Mouse (Mus musculus) brain, embryonic 14.5 days (tissue): ENCODE measurements around the gene Serpind1. TPM values are rescaled to one million over a fixed set of nuclear protein-coding genes. Genes with fewer than 3 reads are reported as not detected.

ENCODE experiments used
- DNase-seq: peaks from one replicate; pipeline ENCODE4 v3.0.0-alpha.2; 2011; ENCODE audit warnings: low read depth
- CTCF ChIP-seq: fragments of 200-500 bp; IDR thresholded peaks from 2 replicates; pipeline ENCODE4 v1.5.1; 2012; ENCODE audit warnings: inconsistent platforms, mild to moderate bottlenecking, moderate library complexity, borderline replicate concordance; ENCODE audit not compliant: insufficient read depth, insufficient read length; ENCODE audit errors: extremely low read depth
- POLR2A ChIP-seq: fragments of 200-500 bp; IDR thresholded peaks from 2 replicates; pipeline ENCODE4 v1.6.1; 2012; ENCODE audit warnings: mild to moderate bottlenecking, inconsistent platforms, borderline replicate concordance; ENCODE audit not compliant: poor library complexity, insufficient read depth, insufficient read length, severe bottlenecking; ENCODE audit errors: extremely low read depth
- polyA plus RNA-seq: library from polyadenylated mRNA; depleted of rRNA; stranded (reverse); fragments of >200 nt; gene quantifications from 2 replicates; pipeline ENCODE4 v1.2.3, GENCODE M21; 2012; rRNA removed

Gene Serpind1
- polyA plus RNA-seq, 1 experiment: 0.98 TPM

DNA sequence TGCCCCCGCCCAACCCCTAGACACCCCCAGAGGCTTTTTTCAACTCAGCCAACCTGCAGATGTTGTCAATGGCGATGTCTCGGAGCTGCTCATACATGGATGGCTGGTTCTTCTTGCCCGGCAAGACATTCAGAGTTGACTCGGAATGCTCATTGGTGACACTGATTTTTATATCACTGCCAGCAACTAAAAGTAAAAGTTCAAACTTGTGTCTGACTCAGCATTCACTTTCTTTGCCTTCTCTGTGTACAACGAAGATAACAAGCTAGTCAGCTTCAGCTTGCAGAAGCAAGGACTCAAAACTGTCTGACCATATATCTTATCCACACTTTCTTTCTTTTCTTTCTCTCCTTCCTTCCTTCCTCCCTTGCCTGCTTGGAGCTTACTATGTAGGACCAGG, 24.9 kb downstream of the Serpind1 start:
- TF ChIP-seq CTCF (no peak), POLR2A (no peak)
- no peak for DNase-seq

DNA sequence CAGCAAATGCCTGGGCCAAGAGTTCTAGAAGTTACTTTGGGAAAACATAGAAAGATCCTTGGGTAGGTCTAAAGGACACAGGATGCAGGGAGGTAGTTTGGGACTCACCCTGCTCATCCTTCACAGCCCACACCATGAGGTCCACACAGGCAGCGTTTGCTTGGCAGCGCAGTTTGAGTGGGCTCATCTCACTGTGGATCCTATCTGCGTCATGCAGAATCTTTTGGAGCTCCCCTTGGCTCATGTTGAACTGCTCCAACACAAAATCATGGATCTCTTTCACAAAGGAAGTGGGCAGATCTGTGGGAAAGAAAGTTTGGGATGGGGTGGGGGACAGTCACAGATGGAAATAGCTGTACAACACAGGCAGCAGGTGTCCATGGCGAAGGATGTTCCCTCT, 27.6 kb downstream of the Serpind1 start:
- DNase-seq: no peak
- TF ChIP-seq CTCF (no peak), POLR2A (no peak)

DNA sequence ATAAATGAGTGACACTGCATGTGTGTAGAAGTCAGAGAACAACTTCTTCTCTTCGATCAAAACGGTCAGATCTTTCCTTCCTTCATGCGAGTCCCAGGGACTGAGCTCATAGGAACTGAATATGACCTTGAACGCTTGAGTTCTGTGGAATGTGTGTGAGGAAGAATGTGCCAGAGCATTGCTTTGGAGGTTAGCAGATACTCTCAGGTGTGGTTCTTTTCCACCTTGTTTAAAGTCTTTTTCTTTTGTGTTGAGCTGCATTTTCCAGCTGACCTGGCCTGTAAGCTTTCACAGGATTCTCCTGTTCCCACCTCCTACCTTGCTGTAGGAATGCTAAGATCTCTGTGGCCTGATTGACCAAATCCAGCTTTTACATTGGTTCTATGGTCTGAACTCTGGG, 51.1 kb downstream of the Serpind1 start:
- no peak for TF ChIP-seq POLR2A
- TF ChIP-seq CTCF: no peak
- DNase-seq: no peak

DNA sequence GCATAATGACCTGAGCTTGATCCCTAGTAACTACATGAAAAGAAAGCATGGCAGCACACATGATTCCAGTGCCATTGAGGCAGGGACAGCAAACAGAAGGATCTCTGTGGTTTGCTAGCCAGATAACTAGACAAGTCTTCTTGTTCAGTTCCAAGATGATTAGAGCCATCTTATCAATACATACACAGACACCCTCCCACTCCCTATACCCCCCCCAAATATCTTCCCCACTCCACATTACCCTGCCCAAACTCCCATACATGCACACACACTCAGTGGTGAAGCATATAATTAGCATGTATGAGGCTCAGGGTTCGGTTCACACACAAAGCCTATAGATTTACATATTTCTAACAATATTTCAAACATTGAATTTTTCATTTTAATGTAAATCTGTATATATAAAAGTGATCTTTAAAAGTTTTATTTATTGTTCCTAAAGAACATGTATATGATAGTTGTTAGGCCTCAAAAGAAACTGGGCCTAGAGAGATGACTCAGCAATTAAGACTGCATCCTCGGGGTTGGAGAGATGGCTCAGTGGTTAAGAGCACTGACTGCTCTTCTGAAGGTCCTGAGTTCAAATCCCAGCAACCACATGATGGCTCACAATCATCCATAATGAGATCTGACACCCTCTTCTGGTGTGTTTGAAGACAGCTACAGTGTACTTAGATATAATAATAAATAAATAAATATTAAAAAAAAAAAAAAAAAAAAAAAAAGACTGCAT, 52.6 kb downstream of the Serpind1 start:
- TF ChIP-seq CTCF (no peak), POLR2A (no peak)
- DNase-seq: no peak

DNA sequence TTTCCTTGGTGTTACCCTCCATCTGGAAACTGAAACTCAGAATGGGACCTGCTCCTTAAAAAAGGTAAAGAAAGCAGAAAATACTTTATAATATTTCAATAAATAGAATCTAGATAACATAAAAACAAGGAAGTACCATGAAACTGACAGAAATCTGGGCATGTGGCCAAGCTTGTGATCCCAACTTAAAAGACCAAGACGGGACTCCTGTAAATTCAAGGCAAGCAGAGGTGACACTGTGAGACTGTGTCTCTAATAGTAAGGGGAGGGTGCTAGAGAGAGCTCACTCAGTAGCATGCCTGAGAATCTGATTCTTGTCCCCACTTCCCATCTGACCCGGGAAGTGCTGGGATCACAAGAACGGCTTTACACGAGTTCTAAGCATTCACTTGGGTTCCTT, 61.6 kb downstream of the Serpind1 start:
- no peak for DNase-seq
- no peak for TF ChIP-seq CTCF
- no peak for TF ChIP-seq POLR2A

Other genes with a start within 250 kb of the Serpind1 start
- 134 and 157 TPM in 2 replicates for gene Ppil2, start 220.1 kb upstream of the Serpind1 start, polyA plus RNA-seq
- gene 2610318N02Rik, start 206.2 kb upstream of the Serpind1 start, polyA plus RNA-seq: 35.9 and 55.8 TPM in 2 replicates
- gene Sdf2l1, start 199.0 kb upstream of the Serpind1 start, polyA plus RNA-seq: 20.2 and 23.4 TPM in 2 replicates
- 41.9 and 51.4 TPM in 2 replicates for gene Ydjc, start 186.8 kb upstream of the Serpind1 start, polyA plus RNA-seq
- 5.4 and 6.2 TPM in 2 replicates for gene Ccdc116, start 184.1 kb upstream of the Serpind1 start, polyA plus RNA-seq
- gene Ube2l3, start 128.7 kb upstream of the Serpind1 start, polyA plus RNA-seq: 96.5 and 127 TPM in 2 replicates
- gene Rimbp3, start 122.8 kb upstream of the Serpind1 start, polyA plus RNA-seq: 1.3 and 2.2 TPM in 2 replicates
- gene Hic2, start 97.8 kb upstream of the Serpind1 start, polyA plus RNA-seq: 12.1 and 16.4 TPM in 2 replicates
- gene Tmem191c, start 55.3 kb upstream of the Serpind1 start, polyA plus RNA-seq: 46.6 and 63.5 TPM in 2 replicates
- 9.5 and 19.6 TPM in 2 replicates for gene Snap29, start 74.6 kb downstream of the Serpind1 start, polyA plus RNA-seq
- gene Pi4ka, start 74.9 kb downstream of the Serpind1 start, polyA plus RNA-seq: 131 and 151 TPM in 2 replicates
- 58.5 and 66.4 TPM in 2 replicates for gene Crkl, start 120.6 kb downstream of the Serpind1 start, polyA plus RNA-seq
- 16.6 and 17.4 TPM in 2 replicates for gene Aifm3, start 158.2 kb downstream of the Serpind1 start, polyA plus RNA-seq
- 309 and 395 TPM in 2 replicates for gene Lztr1, start 177.3 kb downstream of the Serpind1 start, polyA plus RNA-seq
- 75.1 and 103 TPM in 2 replicates for gene Thap7, start 199.8 kb downstream of the Serpind1 start, polyA plus RNA-seq
- 0.47 and 0.78 TPM in 2 replicates for gene Lrrc74b, start 229.9 kb downstream of the Serpind1 start, polyA plus RNA-seq
- gene P2rx6, start 230.5 kb downstream of the Serpind1 start, polyA plus RNA-seq: 1.4 and 1.8 TPM in 2 replicates